Mouse (Mus musculus) E14TG2a.4 (cell line): Measurements from ENCODE around the gene Shmt1.
"Not testable (repeated sequence)": the region's sequence is repeated elsewhere in the genome, so short reads cannot be mapped to it uniquely, and the experiment has no call there.

Experiments used
- H3K27me3 ChIP-seq: 2 replicates; pipeline ENCODE4 v1.6.1; 2014; ENCODE audit warnings: low read length, control low read depth; ENCODE audit not compliant: insufficient read depth
- H3K36me3 ChIP-seq: 2 replicates; pipeline ENCODE4 v1.6.1; 2014; ENCODE audit warnings: low read length, control low read depth; ENCODE audit not compliant: insufficient read depth
- H3K4me1 ChIP-seq: replicated peaks from 2 replicates; pipeline ENCODE4 v1.6.1; 2014; ENCODE audit warnings: low read depth, low read length, control low read depth
- H3K4me3 ChIP-seq: replicated peaks from 2 replicates; pipeline ENCODE4 v1.5.1; 2014; ENCODE audit warnings: mild to moderate bottlenecking, low read length
- H3K9me3 ChIP-seq: 2 replicates; pipeline ENCODE4 v1.6.1; 2014; ENCODE audit warnings: low read length, control low read depth
- CTCF ChIP-seq: conservative IDR thresholded peaks from 2 replicates; pipeline ENCODE4 v1.5.1; 2014; ENCODE audit warnings: low read length
- NANOG ChIP-seq: IDR thresholded peaks from 2 replicates; pipeline ENCODE4 v1.6.1; 2014; ENCODE audit warnings: borderline replicate concordance, low read length, mixed read lengths
- POU5F1 ChIP-seq: IDR thresholded peaks from 2 replicates; pipeline ENCODE4 v1.6.1; 2014; ENCODE audit warnings: low read length, borderline replicate concordance

The Shmt1 gene

GRCm38 (mm10) chr11:60811618-60812017, at the start of gene Shmt1:
Gene Shmt1 (minus strand): TSS chr11:60811718.
- H3K4me1 ChIP-seq, result peaks cover 39% of the 10 kb centered on the region
- peaks cover 33% of the 10 kb centered on the region for H3K36me3 ChIP-seq
- H3K9me3 ChIP-seq, H3K27me3 ChIP-seq: not testable (repeated sequence)
- peak within 1 kb of the TSS; percentile 88 for H3K4me3 ChIP-seq

DNA sequence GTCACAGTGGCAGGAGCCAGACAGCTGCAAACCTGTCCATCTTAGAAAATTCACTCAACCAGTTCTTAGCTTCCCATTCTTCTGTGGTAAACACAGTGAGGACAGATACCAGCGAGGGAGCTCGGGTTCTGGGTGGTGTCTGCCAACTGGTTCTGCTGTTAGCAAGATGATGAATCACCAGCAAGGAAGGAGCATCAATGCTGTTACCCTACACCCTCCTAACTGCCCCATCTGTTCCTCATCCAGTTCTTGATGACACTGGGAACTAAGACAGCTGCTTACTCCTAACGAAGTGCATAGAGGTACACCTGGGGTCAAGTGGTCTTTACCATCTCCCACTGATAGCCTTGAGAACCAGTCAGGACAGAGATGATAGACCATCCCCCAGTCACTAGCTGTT, 45.1 kb upstream of the Shmt1 start:
- H3K4me1 ChIP-seq, result peaks cover 17% of the 10 kb centered on the region
- H3K4me3 ChIP-seq, result no peak overlapping the region
- TF ChIP-seq NANOG, result no peak
- no peak for TF ChIP-seq CTCF
- no peak for TF ChIP-seq POU5F1
- peaks cover 97% of the 10 kb centered on the region for H3K36me3 ChIP-seq
- H3K27me3 ChIP-seq, result no peaks in the 10 kb centered on the region
- no peaks in the 10 kb centered on the region for H3K9me3 ChIP-seq

GRCm38 (mm10) chr11:60845415-60845814, 33.9 kb upstream of the Shmt1 start:
- no peaks in the 10 kb centered on the region for H3K9me3 ChIP-seq
- H3K4me1 ChIP-seq, result peaks cover 54% of the 10 kb centered on the region
- H3K27me3 ChIP-seq, result no peaks in the 10 kb centered on the region
- H3K4me3 ChIP-seq, result no peak overlapping the region
- TF ChIP-seq NANOG (no peak), CTCF (no peak), POU5F1 (no peak)
- H3K36me3 ChIP-seq, result peaks cover 72% of the 10 kb centered on the region

DNA sequence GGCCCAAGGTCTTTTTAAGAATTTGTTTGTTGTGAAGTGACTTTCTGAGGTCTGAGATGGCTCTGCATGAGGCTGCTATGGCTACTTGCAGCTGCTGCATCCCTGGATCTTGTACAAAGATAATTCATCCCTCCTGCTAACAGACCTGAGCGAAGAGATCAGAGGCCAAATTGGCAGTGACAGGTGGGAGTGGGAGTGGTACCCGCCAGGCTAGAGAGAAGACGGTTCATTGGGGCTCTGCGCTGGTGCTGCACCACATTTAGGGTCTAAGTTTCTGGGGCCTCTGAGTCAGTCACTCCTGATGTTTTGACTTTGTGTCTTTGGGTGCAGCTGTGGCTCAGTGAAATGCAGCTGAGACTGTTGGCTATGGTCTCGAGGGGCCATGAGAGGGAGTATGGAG, 31.9 kb upstream of the Shmt1 start:
- Histone ChIP-seq H3K4me3 (no peak overlapping the region), H3K36me3 (peaks cover 63% of the 10 kb centered on the region), H3K4me1 (peaks cover 63% of the 10 kb centered on the region), H3K27me3 (no peaks in the 10 kb centered on the region), H3K9me3 (no peaks in the 10 kb centered on the region)
- TF ChIP-seq POU5F1 (no peak), CTCF (no peak), NANOG (no peak)

DNA sequence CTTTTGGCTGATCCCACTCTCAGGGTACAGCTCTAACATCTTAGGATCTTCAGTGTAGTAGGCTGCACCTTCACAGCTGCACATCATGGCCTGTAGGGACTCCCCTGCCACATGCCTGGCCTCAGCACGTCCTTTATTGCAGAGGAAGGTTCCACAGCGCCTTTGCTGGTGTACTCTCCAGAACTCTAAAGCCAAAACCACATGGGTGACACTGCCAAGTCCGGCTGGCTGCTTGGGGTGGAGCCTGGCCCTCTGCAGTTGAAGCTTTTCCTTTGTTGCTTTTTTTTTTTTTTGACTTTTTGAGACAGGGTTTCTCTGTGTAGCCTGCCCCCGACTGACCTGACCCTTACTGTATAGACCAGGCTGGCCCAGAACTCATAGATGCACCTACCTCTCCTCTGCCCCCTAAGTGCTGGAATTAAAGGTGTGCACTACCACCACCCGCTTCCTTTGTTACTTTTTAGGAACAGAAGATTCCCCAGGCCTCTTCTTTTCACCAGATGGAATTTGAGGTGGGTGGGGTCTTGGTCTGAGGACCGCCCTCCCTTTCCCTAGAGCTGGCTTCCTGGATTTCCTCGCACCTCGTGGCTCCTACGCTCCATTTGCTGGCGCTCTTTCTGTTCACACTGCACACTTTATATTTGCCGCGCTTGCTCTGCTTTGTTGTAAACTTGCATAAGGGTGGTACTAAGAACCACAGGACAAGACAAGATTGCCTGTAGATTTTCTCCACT, 30.1 kb upstream of the Shmt1 start:
- H3K4me3 ChIP-seq, result peak overlapping the region; percentile 27
- H3K4me1 ChIP-seq, result peaks cover 81% of the 10 kb centered on the region
- no peaks in the 10 kb centered on the region for H3K27me3 ChIP-seq
- no peaks in the 10 kb centered on the region for H3K9me3 ChIP-seq
- TF ChIP-seq POU5F1 (no peak), CTCF (no peak), NANOG (no peak)
- peaks cover 51% of the 10 kb centered on the region for H3K36me3 ChIP-seq

- 0 out of 2 replicates have a peak overlapping the region, but pooled peaks have one; percentile 3 for H3K4me3 ChIP-seq
- peaks cover 37% of the 10 kb centered on the region for H3K36me3 ChIP-seq
- peaks cover 66% of the 10 kb centered on the region for H3K4me1 ChIP-seq
- no peaks in the 10 kb centered on the region for H3K27me3 ChIP-seq
- no peak for TF ChIP-seq CTCF
- TF ChIP-seq POU5F1, result no peak
- no peak for TF ChIP-seq NANOG
- H3K9me3 ChIP-seq, result no peaks in the 10 kb centered on the region
Measured at GRCm38 (mm10) chr11:60837644-60838406, 26.3 kb upstream of the Shmt1 start.

DNA sequence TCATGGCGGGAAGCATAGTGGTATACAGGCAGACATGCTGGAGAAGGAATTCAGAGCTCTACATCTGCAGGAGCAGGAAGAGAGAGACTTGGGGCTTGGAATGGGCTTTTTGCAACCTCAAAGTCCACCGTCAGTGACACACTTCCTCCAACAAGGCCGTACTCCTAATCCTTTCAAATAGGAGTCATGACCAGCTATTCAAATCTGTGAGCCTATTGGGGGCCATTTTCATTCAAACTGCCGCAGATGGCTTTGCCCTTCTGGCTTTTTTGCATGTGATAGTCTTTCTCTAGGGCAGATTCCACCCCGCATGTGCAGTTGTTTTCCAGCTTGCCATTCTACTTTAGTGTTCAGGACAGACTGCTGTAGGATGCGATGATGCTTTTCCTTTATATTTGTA, 25.4 kb upstream of the Shmt1 start:
- 0 out of 2 replicates have a peak overlapping the region, but pooled peaks have one; percentile 3 for H3K4me3 ChIP-seq
- peaks cover 45% of the 10 kb centered on the region for H3K36me3 ChIP-seq
- TF ChIP-seq CTCF, result no peak
- no peak for TF ChIP-seq NANOG
- TF ChIP-seq POU5F1, result no peak
- H3K9me3 ChIP-seq, result no peaks in the 10 kb centered on the region
- no peaks in the 10 kb centered on the region for H3K27me3 ChIP-seq
- H3K4me1 ChIP-seq, result peaks cover 61% of the 10 kb centered on the region

- Histone ChIP-seq H3K4me1 (peaks cover 27% of the 10 kb centered on the region), H3K9me3 (no peaks in the 10 kb centered on the region), H3K4me3 (peak within 1 kb of the TSS; percentile 83), H3K27me3 (peaks cover 7% of the 10 kb centered on the region; the same call in 1 of the 2 replicates), H3K36me3 (peaks cover 33% of the 10 kb centered on the region)
- TF ChIP-seq CTCF (no peak), NANOG (peak; percentile 18; the same call in 1 of the 2 replicates), POU5F1 (0 out of 2 replicates have a peak, but pooled peaks have one; percentile 10)
Measured at GRCm38 (mm10) chr11:60830433-60831052, 19.0 kb upstream of the Shmt1 start, which contains the start of gene Dhrs7b. Gene Dhrs7b (plus strand): TSS chr11:60830631.
